Mouse (Mus musculus) E14TG2a.4 (cell line): ENCODE data around the gene Crim1.

Source experiments
- CTCF ChIP-seq: conservative IDR thresholded peaks from 2 replicates; pipeline ENCODE4 v1.5.1; 2014; ENCODE audit warnings: low read length
- POU5F1 ChIP-seq: IDR thresholded peaks from 2 replicates; pipeline ENCODE4 v1.6.1; 2014; ENCODE audit warnings: low read length, borderline replicate concordance

DNA sequence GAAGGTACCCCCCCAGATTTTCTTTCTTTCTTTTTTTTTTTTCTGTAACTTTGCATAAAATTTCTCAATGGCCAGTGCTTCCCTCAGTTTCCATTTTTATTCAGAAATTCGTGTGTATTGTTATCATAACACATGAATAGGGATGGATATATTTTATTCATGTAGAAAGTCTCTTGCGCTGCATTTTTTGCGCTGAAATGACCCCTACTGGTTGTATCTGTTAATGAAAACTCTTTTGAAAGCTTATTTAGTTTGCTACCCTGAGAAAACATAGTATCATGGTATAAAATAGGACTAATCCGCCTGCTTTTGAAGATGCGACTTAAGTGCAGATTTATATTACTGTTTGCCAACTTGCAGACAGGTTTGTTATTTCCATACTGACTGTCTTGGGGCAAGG lies 3.4 kb downstream of the Crim1 start:
- TF ChIP-seq CTCF = no peak
- no peak for TF ChIP-seq POU5F1
